Mouse (Mus musculus): Measurements from ENCODE around the gene Ceacam16.

The Ceacam16 gene

GRCm38 (mm10) chr7:19861199-19861598 is at the start of gene Ceacam16:
Gene Ceacam16 (minus strand): TSS chr7:19861299.
- in situ Hi-C loops (cut with MboI, MseI) = no loop called here

- in situ Hi-C loops (cut with MboI, MseI) = loop anchor here (5.0 kb wide), 1 partner anchor 47 kb away; no protein-coding TSS in a partner anchor
These were observed 49.6 kb upstream of the Ceacam16 start for GRCm38 (mm10) chr7:19910421-19911291.

GRCm38 (mm10) chr7:19889881-19890280 is 28.8 kb upstream of the Ceacam16 start:
- in situ Hi-C loops (cut with MboI, MseI) = no loop called here

GRCm38 (mm10) chr7:19887849-19888248 is 26.8 kb upstream of the Ceacam16 start, which contains the start of gene Ceacam19:
Gene Ceacam19 (minus strand): TSS chr7:19887965.
- in situ Hi-C loops (cut with MboI, MseI) = no loop called here

- in situ Hi-C loops (cut with MboI, MseI) = no loop called here
These were observed 19.7 kb upstream of the Ceacam16 start for GRCm38 (mm10) chr7:19880754-19881153.

GRCm38 (mm10) chr7:19876781-19877425 is 15.8 kb upstream of the Ceacam16 start:
- in situ Hi-C loops (cut with MboI, MseI) = no loop called here

- in situ Hi-C loops (cut with MboI, MseI) = no loop called here
These were observed 15.0 kb upstream of the Ceacam16 start for GRCm38 (mm10) chr7:19875948-19876682.

GRCm38 (mm10) chr7:19871943-19872601 is 11.0 kb upstream of the Ceacam16 start:
- in situ Hi-C loops (cut with MboI, MseI) = no loop called here

GRCm38 (mm10) chr7:19871137-19871621 is 10.1 kb upstream of the Ceacam16 start:
- in situ Hi-C loops (cut with MboI, MseI) = no loop called here

- in situ Hi-C loops (cut with MboI, MseI) = no loop called here
These were observed 6.8 kb upstream of the Ceacam16 start for GRCm38 (mm10) chr7:19867751-19868399.

- in situ Hi-C loops (cut with MboI, MseI) = no loop called here
These were observed 5.4 kb upstream of the Ceacam16 start for GRCm38 (mm10) chr7:19866490-19866889.

- in situ Hi-C loops (cut with MboI, MseI) = no loop called here
These were observed 4.3 kb upstream of the Ceacam16 start for GRCm38 (mm10) chr7:19865246-19866036.

- in situ Hi-C loops (cut with MboI, MseI) = no loop called here
These were observed 3.1 kb upstream of the Ceacam16 start for GRCm38 (mm10) chr7:19864241-19864640.

GRCm38 (mm10) chr7:19859740-19860139 is 1.4 kb downstream of the Ceacam16 start:
- in situ Hi-C loops (cut with MboI, MseI) = no loop called here

- in situ Hi-C loops (cut with MboI, MseI) = no loop called here
These were observed 4.8 kb downstream of the Ceacam16 start for GRCm38 (mm10) chr7:19856283-19856682.

- in situ Hi-C loops (cut with MboI, MseI) = no loop called here
These were observed 5.4 kb downstream of the Ceacam16 start for GRCm38 (mm10) chr7:19855663-19856062.

GRCm38 (mm10) chr7:19853526-19853925 is 7.6 kb downstream of the Ceacam16 start:
- in situ Hi-C loops (cut with MboI, MseI) = no loop called here

- in situ Hi-C loops (cut with MboI, MseI) = no loop called here
These were observed 9.1 kb downstream of the Ceacam16 start, which contains the start of gene Gm19345 for GRCm38 (mm10) chr7:19851858-19852570. Gene Gm19345 (plus strand): TSS chr7:19852003.

- in situ Hi-C loops (cut with MboI, MseI) = loop anchor here (5.0 kb wide), 1 partner anchor 42 kb away; no protein-coding TSS in a partner anchor
These were observed 16.5 kb downstream of the Ceacam16 start for GRCm38 (mm10) chr7:19844521-19845171.
